Mouse (Mus musculus): ENCODE measurements around the gene Coro7.
"Not testable (repeated sequence)": the region's sequence is repeated elsewhere in the genome, so short reads cannot be mapped to it uniquely, and the experiment has no call there.

Coro7 gene

GRCm38 (mm10) chr16:4682628-4683179 is 3.1 kb upstream of the Coro7 start:
- DNase-seq (ENCODE audit: low spot score), result no peak

GRCm38 (mm10) chr16:4680922-4681455 is 1.4 kb upstream of the Coro7 start:
- not testable (repeated sequence) for DNase-seq (ENCODE audit: low spot score)

GRCm38 (mm10) chr16:4678080-4678479 is 1.5 kb downstream of the Coro7 start:
- DNase-seq (ENCODE audit: low spot score), result no peak

GRCm38 (mm10) chr16:4676836-4677235 is 2.7 kb downstream of the Coro7 start:
- no peak for DNase-seq (ENCODE audit: low spot score)

- DNase-seq (ENCODE audit: low spot score), result no peak
These were observed 5.5 kb downstream of the Coro7 start for GRCm38 (mm10) chr16:4674091-4674490.

- no peak for DNase-seq (ENCODE audit: low spot score)
These were observed 9.3 kb downstream of the Coro7 start for GRCm38 (mm10) chr16:4670317-4670716.

- DNase-seq (ENCODE audit: low spot score), result peak; percentile 63
These were observed 12.3 kb downstream of the Coro7 start for GRCm38 (mm10) chr16:4667190-4667808.

- no peak for DNase-seq (ENCODE audit: low spot score)
These were observed 13.9 kb downstream of the Coro7 start for GRCm38 (mm10) chr16:4665726-4666125.

- no peak for DNase-seq (ENCODE audit: low spot score)
These were observed 15.8 kb downstream of the Coro7 start for GRCm38 (mm10) chr16:4663806-4664205.

- no peak for DNase-seq (ENCODE audit: low spot score)
These were observed 18.0 kb downstream of the Coro7 start for GRCm38 (mm10) chr16:4661605-4662004.

GRCm38 (mm10) chr16:4659326-4659725 is 20.3 kb downstream of the Coro7 start:
- no peak for DNase-seq (ENCODE audit: low spot score)

- DNase-seq (ENCODE audit: low spot score), result peak; percentile 69
These were observed 20.8 kb downstream of the Coro7 start for GRCm38 (mm10) chr16:4658781-4659245.

GRCm38 (mm10) chr16:4656571-4657081 is 23.0 kb downstream of the Coro7 start:
- no peak for DNase-seq (ENCODE audit: low spot score)

GRCm38 (mm10) chr16:4655764-4656570 is 23.6 kb downstream of the Coro7 start:
- peak; percentile 37 for DNase-seq (ENCODE audit: low spot score)

- DNase-seq (ENCODE audit: low spot score), result no peak
These were observed 24.3 kb downstream of the Coro7 start for GRCm38 (mm10) chr16:4655251-4655734.

GRCm38 (mm10) chr16:4654706-4655105 is 24.9 kb downstream of the Coro7 start:
- DNase-seq (ENCODE audit: low spot score), result no peak

- DNase-seq (ENCODE audit: low spot score), result no peak
These were observed 26.7 kb downstream of the Coro7 start for GRCm38 (mm10) chr16:4652707-4653416.

- no peak for DNase-seq (ENCODE audit: low spot score)
These were observed 28.0 kb downstream of the Coro7 start for GRCm38 (mm10) chr16:4651624-4652023.

- no peak for DNase-seq (ENCODE audit: low spot score)
These were observed 28.5 kb downstream of the Coro7 start for GRCm38 (mm10) chr16:4651081-4651480.

GRCm38 (mm10) chr16:4650161-4650560 is 29.4 kb downstream of the Coro7 start:
- no peak for DNase-seq (ENCODE audit: low spot score)

GRCm38 (mm10) chr16:4649692-4650091 is 29.9 kb downstream of the Coro7 start:
- no peak for DNase-seq (ENCODE audit: low spot score)

GRCm38 (mm10) chr16:4649211-4649610 is 30.4 kb downstream of the Coro7 start:
- no peak for DNase-seq (ENCODE audit: low spot score)

Data from ovary, adult 18-20 months (tissue).